Mouse (Mus musculus) central nervous system, embryonic 14 days (tissue): ENCODE results near the gene Acsm2. TPM values are rescaled to one million over a fixed set of nuclear protein-coding genes. Genes with fewer than 3 reads are reported as not detected.

Experiments
- polyA plus RNA-seq: library from polyadenylated mRNA; depleted of rRNA; stranded (reverse); fragments of >200 nt; gene quantifications from 2 replicates; pipeline ENCODE4 v1.2.3, GENCODE M21; 2012; rRNA removed

Gene Acsm2
- not detected in 2 replicates for polyA plus RNA-seq

GRCm38 (mm10) chr7:119554040-119554439 lies at the start of gene Acsm2:
TSS of gene Acsm2 (plus strand) at chr7:119554340.

GRCm38 (mm10) chr7:119519163-119519562 lies 35.0 kb upstream of the Acsm2 start, which contains the start of gene Acsm5:
TSS of gene Acsm5 (plus strand) at chr7:119519463.

GRCm38 (mm10) chr7:119523389-119523788 lies 30.8 kb upstream of the Acsm2 start, which contains the start of gene Pdilt:
TSS of gene Pdilt (minus strand) at chr7:119523489.

GRCm38 (mm10) chr7:119606664-119607076 lies 52.5 kb downstream of the Acsm2 start, which contains the start of gene Acsm1:
TSS of gene Acsm1 (plus strand) at chr7:119607026.

Other genes with a start within 250 kb of the Acsm2 start
- gene Gp2, start 95.1 kb upstream of the Acsm2 start, polyA plus RNA-seq = not detected in 2 replicates
- not detected in 2 replicates for gene Umod, start 75.1 kb upstream of the Acsm2 start, polyA plus RNA-seq
- gene Acsm5, start 34.9 kb upstream of the Acsm2 start, polyA plus RNA-seq = 0.02 and 0.03 TPM in 2 replicates
- gene Pdilt, start 30.9 kb upstream of the Acsm2 start, polyA plus RNA-seq = 0.09 and 0.10 TPM in 2 replicates
- gene Acsm1, start 52.7 kb downstream of the Acsm2 start, polyA plus RNA-seq = 0.09 TPM in 1 of 2 replicates, not detected in the other
- 0.49 TPM in 1 of 2 replicates, not detected in the other for gene Acsm4, start 135.7 kb downstream of the Acsm2 start, polyA plus RNA-seq
- 49.1 and 50.4 TPM in 2 replicates for gene Thumpd1, start 166.5 kb downstream of the Acsm2 start, polyA plus RNA-seq
- gene Acsm3, start 206.6 kb downstream of the Acsm2 start, polyA plus RNA-seq = 1.1 TPM in 1 of 2 replicates, not detected in the other
- 26.2 and 28.3 TPM in 2 replicates for gene Rexo5, start 239.7 kb downstream of the Acsm2 start, polyA plus RNA-seq
- gene Eri2, start 239.7 kb downstream of the Acsm2 start, polyA plus RNA-seq = 11.3 and 12.4 TPM in 2 replicates